ENCODE assay signal across 20 mouse cellular contexts in genomic region chr9:15366260-15366659, GRCm38 (mm10). TPM values are rescaled to one million over a fixed set of nuclear protein-coding genes. Genes with fewer than 3 reads are reported as not detected.
A peak's percentile ranks its signal among the peaks of the same experiment; 100 is the strongest.
DNase-seq lines count a peak whose midpoint lies in the region; ATAC-seq and TF ChIP-seq lines count a peak whose summit lies in the region.
"Had no signal": no experiment of that assay in that cellular context is flagged by ENCODE, and none has a peak within 500 bp of the region (broad histone marks: within the 10 kb centered on the region; RNA-seq: fewer than 3 reads in every experiment).

No protein-coding gene starts in this region.

- no peak for DNase-seq in forebrain, postnatal 0 days
- DNase-seq in forebrain, embryonic 10.5 days (ENCODE audit: extremely low spot score, low spot score), result no peak
- no peak for DNase-seq in hindbrain, postnatal 0 days (ENCODE audit: low spot score)
- DNase-seq in hindbrain, embryonic 14.5 days (ENCODE audit: low spot score), result no peak
- no peak for DNase-seq in midbrain, embryonic 10.5 days (ENCODE audit: low spot score)
- DNase-seq in MEL (ENCODE audit: low read depth, low spot score), result no peak
- no peak for DNase-seq in lung, postnatal 4 days
- DNase-seq: adrenal gland, postnatal 10 days; B cell, adult 2 months; cerebellum, adult 11 months; cerebellum, adult 8-10 months; gastrocnemius, adult 2 months; gastrocnemius, postnatal 25 days; heart, postnatal 4 days had no signal

- no peaks in the 10 kb centered on the region for H3K79me2 ChIP-seq in MEL (ENCODE audit: control insufficient read depth, insufficient read depth, low read length, poor library complexity)

- H3K9ac ChIP-seq in forebrain, postnatal 0 days, result no peak overlapping the region
- no peak overlapping the region for H3K9ac ChIP-seq in hindbrain, postnatal 0 days (replicated peaks; ENCODE audit: low read length)
- no peak overlapping the region for H3K9ac ChIP-seq in hindbrain, embryonic 14.5 days
- no peak overlapping the region for H3K9ac ChIP-seq in midbrain, embryonic 16.5 days (ENCODE audit: low read depth, low read length)
- no peak overlapping the region for H3K9ac ChIP-seq in MEL (ENCODE audit: control insufficient read depth, low read depth, low read length, poor library complexity, severe bottlenecking)
- H3K9ac ChIP-seq: embryonic facial prominence, embryonic 15.5 days; intestine, embryonic 15.5 days had no signal

- H3K9me3 ChIP-seq in forebrain, postnatal 0 days (ENCODE audit: low read length), result no peaks in the 10 kb centered on the region
- no peaks in the 10 kb centered on the region for H3K9me3 ChIP-seq in forebrain, embryonic 10.5 days
- no peaks in the 10 kb centered on the region for H3K9me3 ChIP-seq in hindbrain, postnatal 0 days (ENCODE audit: low read length)
- no peaks in the 10 kb centered on the region for H3K9me3 ChIP-seq in hindbrain, embryonic 14.5 days (ENCODE audit: control insufficient read depth, low read length)
- no peaks in the 10 kb centered on the region for H3K9me3 ChIP-seq in midbrain, embryonic 16.5 days (replicated peaks; ENCODE audit: control insufficient read depth, low read length, poor library complexity, severe bottlenecking)
- no peaks in the 10 kb centered on the region for H3K9me3 ChIP-seq in midbrain, embryonic 10.5 days (replicated peaks)
- no peaks in the 10 kb centered on the region for H3K9me3 ChIP-seq in MEL (replicated peaks; ENCODE audit: insufficient read depth, low read length)
- H3K9me3 ChIP-seq: embryonic facial prominence, embryonic 15.5 days; intestine, embryonic 15.5 days had no signal

- no peak for TF ChIP-seq CTCF in forebrain, postnatal 0 days (IDR thresholded peaks at IDR 0.05; ENCODE audit: low read depth)
- TF ChIP-seq CTCF in hindbrain, postnatal 0 days (IDR thresholded peaks at IDR 0.05; ENCODE audit: low read depth), result no peak
- no peak; a peak in 1 of 6 replicates for TF ChIP-seq CTCF in MEL (IDR thresholded peaks at IDR 0.05 in 2 of 3, conservative IDR thresholded peaks at IDR 0.05 in 1 of 3; ENCODE audit: control insufficient read depth in 1 of 3, insufficient read depth in 1 of 3, low read depth in 2 of 3, low read length in 3 of 3, poor library complexity in 1 of 3, severe bottlenecking in 1 of 3)

- no peaks in the 10 kb centered on the region for H3K36me3 ChIP-seq in forebrain, postnatal 0 days (ENCODE audit: insufficient read depth)
- H3K36me3 ChIP-seq in forebrain, embryonic 10.5 days (replicated peaks), result no peaks in the 10 kb centered on the region
- H3K36me3 ChIP-seq in hindbrain, postnatal 0 days (ENCODE audit: insufficient read depth, low read length), result no peaks in the 10 kb centered on the region
- H3K36me3 ChIP-seq in hindbrain, embryonic 14.5 days (replicated peaks; ENCODE audit: control insufficient read depth, insufficient read depth), result no peaks in the 10 kb centered on the region
- H3K36me3 ChIP-seq in midbrain, embryonic 16.5 days (ENCODE audit: control insufficient read depth, insufficient read depth, low read length), result no peaks in the 10 kb centered on the region
- no peaks in the 10 kb centered on the region for H3K36me3 ChIP-seq in midbrain, embryonic 10.5 days
- H3K36me3 ChIP-seq in MEL (ENCODE audit: control insufficient read depth in 1 of 2, insufficient read depth in 2 of 2, low read length in 2 of 2), result no peaks in the 10 kb centered on the region
- H3K36me3 ChIP-seq: embryonic facial prominence, embryonic 15.5 days; G1E; intestine, embryonic 15.5 days had no signal

- no peaks in the 10 kb centered on the region for H3K27me3 ChIP-seq in forebrain, postnatal 0 days (ENCODE audit: insufficient read depth, low read length)
- no peaks in the 10 kb centered on the region for H3K27me3 ChIP-seq in forebrain, embryonic 10.5 days (ENCODE audit: poor library complexity, severe bottlenecking)
- H3K27me3 ChIP-seq in hindbrain, postnatal 0 days (ENCODE audit: insufficient read depth, low read length), result no peaks in the 10 kb centered on the region
- no peaks in the 10 kb centered on the region for H3K27me3 ChIP-seq in hindbrain, embryonic 14.5 days (ENCODE audit: control insufficient read depth, insufficient read depth, low read length)
- H3K27me3 ChIP-seq in midbrain, embryonic 16.5 days (ENCODE audit: control insufficient read depth, insufficient read depth, low read depth, low read length), result no peaks in the 10 kb centered on the region
- no peaks in the 10 kb centered on the region for H3K27me3 ChIP-seq in midbrain, embryonic 10.5 days (ENCODE audit: low read depth, poor library complexity, severe bottlenecking)
- peaks cover 0 to 2% of the 10 kb centered on the region in 2 experiments; a peak in 2 of 4 replicates for H3K27me3 ChIP-seq in MEL (ENCODE audit: control insufficient read depth in 1 of 2, insufficient read depth in 2 of 2, low read length in 2 of 2)
- H3K27me3 ChIP-seq: embryonic facial prominence, embryonic 15.5 days; intestine, embryonic 15.5 days had no signal

- no peak overlapping the region for H3K4me3 ChIP-seq in forebrain, postnatal 0 days (ENCODE audit: low read depth, low read length)
- no peak overlapping the region for H3K4me3 ChIP-seq in forebrain, embryonic 10.5 days
- H3K4me3 ChIP-seq in hindbrain, postnatal 0 days (ENCODE audit: low read length), result no peak overlapping the region
- no peak overlapping the region for H3K4me3 ChIP-seq in hindbrain, embryonic 14.5 days (replicated peaks; ENCODE audit: low read length)
- no peak overlapping the region for H3K4me3 ChIP-seq in midbrain, embryonic 16.5 days (ENCODE audit: low read depth, low read length)
- H3K4me3 ChIP-seq in midbrain, embryonic 10.5 days, result no peak overlapping the region
- H3K4me3 ChIP-seq in MEL (ENCODE audit: control insufficient read depth in 1 of 2, insufficient read depth in 1 of 2, low read depth in 2 of 2, low read length in 2 of 2), result no peak overlapping the region
- H3K4me3 ChIP-seq: embryonic facial prominence, embryonic 15.5 days; erythroblast, embryonic 14.5 days; gastrocnemius, adult 2 months; intestine, embryonic 15.5 days had no signal

- TF ChIP-seq POLR2A in MEL (IDR thresholded peaks at IDR 0.05; ENCODE audit: control insufficient read depth in 1 of 2, insufficient read depth in 1 of 2, low read depth in 1 of 2, low read length in 2 of 2, poor library complexity in 1 of 2), result no peak

- H3K4me2 ChIP-seq in forebrain, postnatal 0 days (ENCODE audit: low read depth), result no peak overlapping the region
- H3K4me2 ChIP-seq in hindbrain, postnatal 0 days (ENCODE audit: low read depth, low read length), result no peak overlapping the region
- H3K4me2 ChIP-seq in hindbrain, embryonic 14.5 days (replicated peaks), result no peak overlapping the region
- no peak overlapping the region for H3K4me2 ChIP-seq in midbrain, embryonic 16.5 days (ENCODE audit: low read length)
- H3K4me2 ChIP-seq: embryonic facial prominence, embryonic 15.5 days; intestine, embryonic 15.5 days had no signal

- no peak overlapping the region for H3K27ac ChIP-seq in forebrain, postnatal 0 days (ENCODE audit: low read depth, low read length)
- H3K27ac ChIP-seq in forebrain, embryonic 10.5 days, result no peak overlapping the region
- H3K27ac ChIP-seq in hindbrain, postnatal 0 days, result no peak overlapping the region
- no peak overlapping the region for H3K27ac ChIP-seq in hindbrain, embryonic 14.5 days
- H3K27ac ChIP-seq in midbrain, embryonic 16.5 days (ENCODE audit: low read length), result no peak overlapping the region
- no peak overlapping the region for H3K27ac ChIP-seq in midbrain, embryonic 10.5 days (replicated peaks)
- no peak overlapping the region for H3K27ac ChIP-seq in MEL (ENCODE audit: control insufficient read depth, low read depth, low read length)
- H3K27ac ChIP-seq: embryonic facial prominence, embryonic 15.5 days; gastrocnemius, adult 2 months; intestine, embryonic 15.5 days had no signal

- H3K4me1 ChIP-seq in forebrain, postnatal 0 days (ENCODE audit: insufficient read depth), result no peaks in the 10 kb centered on the region
- no peaks in the 10 kb centered on the region for H3K4me1 ChIP-seq in forebrain, embryonic 10.5 days
- no peaks in the 10 kb centered on the region for H3K4me1 ChIP-seq in hindbrain, postnatal 0 days (ENCODE audit: insufficient read depth, low read length)
- H3K4me1 ChIP-seq in hindbrain, embryonic 14.5 days (replicated peaks; ENCODE audit: control insufficient read depth, insufficient read depth, low read length), result no peaks in the 10 kb centered on the region
- no peaks in the 10 kb centered on the region for H3K4me1 ChIP-seq in midbrain, embryonic 16.5 days (ENCODE audit: control insufficient read depth, insufficient read depth, low read length)
- no peaks in the 10 kb centered on the region for H3K4me1 ChIP-seq in midbrain, embryonic 10.5 days
- no peaks in the 10 kb centered on the region for H3K4me1 ChIP-seq in MEL (ENCODE audit: control insufficient read depth in 1 of 2, insufficient read depth in 2 of 2, low read length in 2 of 2)
- H3K4me1 ChIP-seq: embryonic facial prominence, embryonic 15.5 days; intestine, embryonic 15.5 days had no signal

- peak; percentile 42; the same call in 1 of the 2 replicates for ATAC-seq in forebrain, postnatal 0 days
- 0 out of 2 replicates have a peak, but pooled peaks have one; percentile 29 for ATAC-seq in hindbrain, postnatal 0 days
- ATAC-seq in hindbrain, embryonic 14.5 days (ENCODE audit: low FRiP score), result no peak; the same call in 1 of the 2 replicates
- peak; percentile 73 for ATAC-seq in midbrain, embryonic 16.5 days
- ATAC-seq: CD4-positive, CD25-positive, alpha-beta regulatory T cell, adult 4 months had no signal

- no peak for TF ChIP-seq EP300 in MEL (IDR thresholded peaks at IDR 0.05; ENCODE audit: low read depth in 1 of 2, low read length in 2 of 2)

- WGBS in forebrain, postnatal 0 days, result 44% methylated on average over 2 of the region's 2 CpGs
- 73% methylated on average over 2 of the region's 2 CpGs for WGBS in forebrain, embryonic 10.5 days
- 45% methylated on average over 2 of the region's 2 CpGs for WGBS in hindbrain, postnatal 0 days
- 65% methylated on average over 2 of the region's 2 CpGs for WGBS in hindbrain, embryonic 14.5 days
- WGBS in midbrain, embryonic 16.5 days, result 49% methylated on average over 2 of the region's 2 CpGs
- WGBS in midbrain, embryonic 10.5 days, result 79% methylated on average over 2 of the region's 2 CpGs

- no peak for TF ChIP-seq RAD21 in MEL (IDR thresholded peaks at IDR 0.05; ENCODE audit: low read depth, low read length)

RNA-seq across cellular contexts. Expression of gene Cep295, which starts 8.7 kb away (rescaled TPM):
- 27.7 and 45.7 TPM in 2 replicates for total RNA-seq in forebrain, postnatal 0 days (2014; rRNA removed)
- polyA plus RNA-seq in forebrain, postnatal 0 days (2015; fragmentation: Nextera tagmentation; extraction: Ambion mirVana), result 7.4 and 8.7 TPM in 2 replicates
- 23.0 and 25.6 TPM in 2 replicates for polyA plus RNA-seq in forebrain, embryonic 10.5 days (2016; fragmentation: Nextera tagmentation; extraction: Ambion mirVana)
- total RNA-seq in hindbrain, postnatal 0 days (2014; rRNA removed), result 16.6 and 18.6 TPM in 2 replicates
- 10.0 and 10.3 TPM in 2 replicates for polyA plus RNA-seq in hindbrain, postnatal 0 days (2015; fragmentation: Nextera tagmentation; extraction: Ambion mirVana)
- 16.1 and 16.4 TPM in 2 replicates for polyA plus RNA-seq in hindbrain, embryonic 14.5 days (2014; fragmentation: Nextera tagmentation; extraction: Ambion mirVana)
- 13.0 and 14.2 TPM in 2 replicates for polyA plus RNA-seq in midbrain, embryonic 16.5 days (2015; fragmentation: Nextera tagmentation; extraction: Ambion mirVana)
- 21.1 and 22.5 TPM in 2 replicates for polyA plus RNA-seq in midbrain, embryonic 10.5 days (2016; fragmentation: Nextera tagmentation; extraction: Ambion mirVana)
- 53.7 and 57.0 TPM in 2 replicates for total RNA-seq in MEL (2012; rRNA removed)
- 1,000 to 10,000 TPM in 1 of 2 experiments, 10 to 100 TPM in 1; 73.3 to 1,483 TPM for polyA plus RNA-seq in MEL (2012; ENCODE audit: insufficient read depth in 1 of 2, insufficient read length in 2 of 2, low read depth in 1 of 2, low replicate concordance in 2 of 2, missing spikeins in 1 of 2)
